Mouse (Mus musculus): ENCODE results near the gene Chrna7.

Chrna7 gene

GRCm38 (mm10) chr7:63084351-63085003, 127.9 kb downstream of the Chrna7 start:
- no peak for DNase-seq (ENCODE audit: low spot score)

DNA sequence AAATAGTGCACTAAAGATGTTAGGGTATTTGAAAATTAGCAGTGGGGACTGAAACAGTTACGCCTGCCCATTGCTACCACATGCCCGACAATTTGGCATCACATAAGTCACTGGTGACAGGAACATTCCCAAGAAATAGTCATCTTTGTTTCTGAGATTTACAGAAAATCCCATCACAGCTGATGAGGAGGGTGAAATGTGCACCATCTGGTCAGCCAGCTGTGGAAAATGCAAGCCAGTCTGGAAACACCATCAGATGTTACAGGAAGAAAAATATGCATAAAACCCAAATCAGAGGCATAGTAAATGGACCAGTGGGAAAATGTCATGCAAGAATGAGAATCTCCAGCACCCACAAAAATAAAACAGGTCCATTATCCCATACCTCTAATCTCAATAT, 151.4 kb downstream of the Chrna7 start:
- DNase-seq (ENCODE audit: low spot score): peak; percentile 3

Data from left cerebral cortex, adult 11 months (tissue).